16 mouse cellular contexts compared by ENCODE assay signal in the genomic region with DNA sequence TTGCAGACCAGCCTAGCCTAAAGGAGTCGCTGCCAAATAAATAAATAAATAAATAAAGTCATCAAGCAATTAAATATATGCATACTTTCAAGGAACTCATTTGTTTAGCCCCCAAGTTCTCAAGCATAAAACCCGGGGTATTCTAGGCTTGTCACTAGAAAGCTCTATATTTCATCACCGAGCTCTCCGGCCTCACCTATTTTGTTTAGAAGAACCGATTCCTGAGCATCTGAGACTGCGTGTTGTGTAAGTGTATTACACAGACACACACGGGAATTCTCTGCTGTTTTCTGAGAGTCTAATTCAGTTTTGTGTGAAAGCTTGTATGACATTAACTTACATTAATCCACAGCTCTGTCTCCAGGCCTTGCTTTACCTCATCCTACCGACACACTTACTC. TPM values are rescaled to one million over a fixed set of nuclear protein-coding genes. Genes with fewer than 3 reads are reported as not detected.
DNase-seq lines count a peak whose midpoint lies in the region; ATAC-seq and TF ChIP-seq lines count a peak whose summit lies in the region.
"Had no signal": no experiment of that assay in that cellular context is flagged by ENCODE, and none has a peak within 500 bp of the region (broad histone marks: within the 10 kb centered on the region; RNA-seq: fewer than 3 reads in every experiment).

No protein-coding gene starts in this region.

- H3K4me2 ChIP-seq in heart, embryonic 16.5 days (ENCODE audit: low read depth, low read length) = peak overlapping the region; percentile 89
- peak overlapping the region; percentile 93; the same call in 1 of the 2 replicates for H3K4me2 ChIP-seq in lung, embryonic 15.5 days
- peak overlapping the region; percentile 87 for H3K4me2 ChIP-seq in intestine, embryonic 15.5 days (replicated peaks)
- peak overlapping the region; percentile 87 for H3K4me2 ChIP-seq in myocyte (ENCODE audit: low read depth)

- no peak overlapping the region for H3K4me3 ChIP-seq in heart, embryonic 16.5 days (ENCODE audit: low read length)
- no peak overlapping the region for H3K4me3 ChIP-seq in lung, embryonic 15.5 days
- H3K4me3 ChIP-seq in intestine, embryonic 15.5 days (replicated peaks) = peak overlapping the region; percentile 83; the same call in 1 of the 2 replicates
- H3K4me3 ChIP-seq in myocyte = peak overlapping the region; percentile 41
- H3K4me3 ChIP-seq in layer of hippocampus, adult 2 months = no peak overlapping the region; the same call in 1 of the 2 replicates

- TF ChIP-seq CTCF in layer of hippocampus, adult 2 months (conservative IDR thresholded peaks at IDR 0.05) = no peak

- H3K9ac ChIP-seq in heart, embryonic 16.5 days (ENCODE audit: low read length) = no peak overlapping the region
- no peak overlapping the region for H3K9ac ChIP-seq in lung, embryonic 15.5 days
- H3K9ac ChIP-seq in intestine, embryonic 15.5 days = no peak overlapping the region
- H3K9ac ChIP-seq: forebrain, postnatal 0 days; limb, embryonic 15.5 days had no signal

- WGBS in heart, embryonic 16.5 days = 82% methylated on average over 8 of the region's 8 CpGs
- 84% methylated on average over 8 of the region's 8 CpGs for WGBS in lung, embryonic 15.5 days
- WGBS in intestine, embryonic 15.5 days = 70% methylated on average over 8 of the region's 8 CpGs

- H3K36me3 ChIP-seq in heart, embryonic 16.5 days (ENCODE audit: control insufficient read depth, insufficient read depth) = no peaks in the 10 kb centered on the region
- no peaks in the 10 kb centered on the region for H3K36me3 ChIP-seq in lung, embryonic 15.5 days
- no peaks in the 10 kb centered on the region for H3K36me3 ChIP-seq in intestine, embryonic 15.5 days
- H3K36me3 ChIP-seq in myocyte (ENCODE audit: control insufficient read depth, insufficient read depth) = no peaks in the 10 kb centered on the region
- H3K36me3 ChIP-seq: limb, embryonic 15.5 days had no signal

- H3K79me2 ChIP-seq in myocyte (ENCODE audit: control insufficient read depth, insufficient read depth) = no peaks in the 10 kb centered on the region

- H3K9me3 ChIP-seq in heart, embryonic 16.5 days (replicated peaks; ENCODE audit: control insufficient read depth, low read length) = no peaks in the 10 kb centered on the region
- no peaks in the 10 kb centered on the region for H3K9me3 ChIP-seq in lung, embryonic 15.5 days
- H3K9me3 ChIP-seq in intestine, embryonic 15.5 days = no peaks in the 10 kb centered on the region
- H3K9me3 ChIP-seq: limb, embryonic 15.5 days had no signal

- no peak overlapping the region for H3ac ChIP-seq in myocyte (ENCODE audit: control insufficient read depth, insufficient read length)

- no peaks in the 10 kb centered on the region for H3K27me3 ChIP-seq in heart, embryonic 16.5 days (ENCODE audit: control insufficient read depth, insufficient read depth, low read length)
- peaks cover 5% of the 10 kb centered on the region; the same call in 1 of the 2 replicates for H3K27me3 ChIP-seq in lung, embryonic 15.5 days
- H3K27me3 ChIP-seq in intestine, embryonic 15.5 days (replicated peaks) = no peaks in the 10 kb centered on the region
- H3K27me3 ChIP-seq in myocyte (ENCODE audit: control insufficient read depth, insufficient read depth, insufficient read length) = no peaks in the 10 kb centered on the region
- H3K27me3 ChIP-seq: CH12.LX, Patski had no signal

- DNase-seq in heart, adult 18-20 months = no peak
- no peak for DNase-seq in lung, postnatal 14 days
- DNase-seq in testis, postnatal 10 days (ENCODE audit: low spot score) = no peak
- no peak for DNase-seq in layer of hippocampus, adult 2 months (ENCODE audit: low spot score in 2 of 2)
- DNase-seq: cerebellum, postnatal 25 days; gastrocnemius, postnatal 36 days; kidney, adult 11 months; right cerebral cortex, postnatal 4 days had no signal

- no peak overlapping the region for H3K27ac ChIP-seq in heart, embryonic 16.5 days (ENCODE audit: low read length)
- H3K27ac ChIP-seq in lung, embryonic 15.5 days = no peak overlapping the region
- no peak overlapping the region for H3K27ac ChIP-seq in intestine, embryonic 15.5 days
- H3K27ac ChIP-seq in layer of hippocampus, adult 2 months = no peak overlapping the region
- H3K27ac ChIP-seq: limb, embryonic 15.5 days had no signal

- peaks cover 12% of the 10 kb centered on the region for H3K4me1 ChIP-seq in heart, embryonic 16.5 days (ENCODE audit: control insufficient read depth, insufficient read depth, low read length)
- H3K4me1 ChIP-seq in lung, embryonic 15.5 days = peaks cover 9% of the 10 kb centered on the region; the same call in 1 of the 2 replicates
- H3K4me1 ChIP-seq in intestine, embryonic 15.5 days (replicated peaks) = 0 out of 2 replicates have a peak, but pooled peaks cover 5% of the 10 kb centered on the region

- no peak for ATAC-seq in heart, embryonic 16.5 days (replicated peaks; ENCODE audit: extremely low read depth, insufficient read depth, low FRiP score)
- ATAC-seq in lung, embryonic 15.5 days (ENCODE audit: borderline replicate concordance, extremely low read depth, low FRiP score, low TSS enrichment) = no peak
- ATAC-seq in intestine, embryonic 15.5 days = no peak
- ATAC-seq: forebrain, postnatal 0 days; Patski had no signal

- TF ChIP-seq POLR2A in myocyte (IDR thresholded peaks at IDR 0.05; ENCODE audit: insufficient read length, low read depth) = no peak

TF ChIP-seq in myocyte, 11 proteins besides CTCF, POLR2A, EP300 and RAD21:
- TF ChIP-seq TCF3 (IDR thresholded peaks at IDR 0.05; ENCODE audit: insufficient read length, low read depth) = no peak
- no peak for TF ChIP-seq E2F4 (IDR thresholded peaks at IDR 0.05; ENCODE audit: insufficient read depth)
- TF ChIP-seq MAX (IDR thresholded peaks at IDR 0.05; ENCODE audit: low read depth) = no peak
- TF ChIP-seq POLR2AphosphoS2 (IDR thresholded peaks at IDR 0.05; ENCODE audit: insufficient read length, low read depth) = no peak
- no peak for TF ChIP-seq USF1 (IDR thresholded peaks at IDR 0.05; ENCODE audit: low read depth)
- no peak for TF ChIP-seq MYOD1 (IDR thresholded peaks at IDR 0.05; ENCODE audit: control insufficient read depth in 1 of 3, insufficient read length in 2 of 3, low read depth in 2 of 3)
- no peak for TF ChIP-seq REST (IDR thresholded peaks at IDR 0.05; ENCODE audit: insufficient read depth, insufficient read length)
- no peak for TF ChIP-seq MYOG (IDR thresholded peaks at IDR 0.05; ENCODE audit: control insufficient read depth in 1 of 3, insufficient read depth in 1 of 3, insufficient read length in 2 of 3, low read depth in 2 of 3)
- TF ChIP-seq CEBPB (IDR thresholded peaks at IDR 0.05; ENCODE audit: insufficient read depth, poor library complexity, severe bottlenecking) = no peak
- no peak for TF ChIP-seq SRF (IDR thresholded peaks at IDR 0.05; ENCODE audit: control insufficient read depth, insufficient read length, low read depth)
- TF ChIP-seq TCF12 (IDR thresholded peaks at IDR 0.05; ENCODE audit: insufficient read depth, poor library complexity, severe bottlenecking) = no peak
TF ChIP-seq in myocyte: peak in this region for 0.

RNA-seq across cellular contexts. Expression of gene Cobll1, which starts 2.6 kb away (rescaled TPM):
- 12.2 and 12.6 TPM in 2 replicates for polyA plus RNA-seq in heart, embryonic 16.5 days (2015; fragmentation: Nextera tagmentation; extraction: Ambion mirVana)
- total RNA-seq in heart, adult 18-20 months (2021) = 10 to 100 TPM; 53.6 to 62.6 TPM
- 7.8 and 9.2 TPM in 2 replicates for polyA plus RNA-seq in lung, embryonic 15.5 days (2015; fragmentation: Nextera tagmentation; extraction: Ambion mirVana)
- polyA plus RNA-seq in intestine, embryonic 15.5 days (2015; fragmentation: Nextera tagmentation; extraction: Ambion mirVana) = 19.9 and 21.9 TPM in 2 replicates
- polyA plus RNA-seq in myocyte (2012; fragmentation: generic; extraction: Trizol) = 2.4 TPM
- 1 to 10 TPM; 6.8 to 8.5 TPM for total RNA-seq in layer of hippocampus, adult 2 months (2021)

Comparison
In these comparisons a context has a peak if more than half of its experiments do, and no peak if none do; other contexts are left out.
1. H3K4me3 ChIP-seq: peak in intestine, embryonic 15.5 days (single experiment) and myocyte (single experiment); none in heart, embryonic 16.5 days (single experiment), lung, embryonic 15.5 days (single experiment) and layer of hippocampus, adult 2 months (single experiment).
2. Peak in every context shown above with its lines, with median percentiles within 50 percentile points of each other: H3K4me2 ChIP-seq.